Mouse (Mus musculus) stomach, embryonic 14.5 days (tissue): ENCODE measurements around the gene Nln. TPM values are rescaled to one million over a fixed set of nuclear protein-coding genes. Genes with fewer than 3 reads are reported as not detected.

Experiments used
- ATAC-seq: fragments of 200-750 bp; cut with Nextera tagmentation; 2 replicates; pipeline ENCODE4 v1.8.0; 2017; ENCODE audit warnings: low read depth, moderate TSS enrichment; ENCODE audit not compliant: insufficient number of reproducible peaks, insufficient read depth, low FRiP score
- H3K27ac ChIP-seq: fragments of 300-500 bp; sonication (generic); 2 replicates; pipeline ENCODE4 v1.5.1; 2014; ENCODE audit warnings: mild to moderate bottlenecking, low read length, moderate library complexity, mixed read lengths
- H3K27me3 ChIP-seq: fragments of 300-500 bp; sonication (generic); 2 replicates; pipeline ENCODE4 v1.6.1; 2014; ENCODE audit warnings: low read length, control low read depth, mixed read lengths; ENCODE audit not compliant: control insufficient read depth, insufficient read depth
- H3K36me3 ChIP-seq: fragments of 300-500 bp; sonication (generic); 2 replicates; pipeline ENCODE4 v1.6.1; 2014; ENCODE audit warnings: mild to moderate bottlenecking, control low read depth, low read length, moderate library complexity, mixed read lengths; ENCODE audit not compliant: control insufficient read depth, insufficient read depth
- H3K4me1 ChIP-seq: fragments of 300-500 bp; sonication (generic); 2 replicates; pipeline ENCODE4 v1.6.1; 2014; ENCODE audit warnings: low read length, control low read depth, mixed read lengths; ENCODE audit not compliant: control insufficient read depth, insufficient read depth
- H3K4me2 ChIP-seq: fragments of 300-500 bp; sonication (generic); replicated peaks from 2 replicates; pipeline ENCODE4 v1.6.1; 2014; ENCODE audit warnings: low read depth, low read length, control low read depth
- H3K4me3 ChIP-seq: fragments of 300-500 bp; sonication (generic); 2 replicates; pipeline ENCODE4 v1.5.1; 2014; ENCODE audit warnings: low read depth, low read length, control low read depth
- H3K9ac ChIP-seq: fragments of 300-500 bp; sonication (generic); replicated peaks from 2 replicates; pipeline ENCODE4 v1.6.1; 2014; ENCODE audit warnings: low read depth, mild to moderate bottlenecking, control low read depth, low read length, moderate library complexity, mixed read lengths
- H3K9me3 ChIP-seq: fragments of 300-500 bp; sonication (generic); 2 replicates; pipeline ENCODE4 v1.6.1; 2016; ENCODE audit warnings: low read depth, low read length, control low read depth; ENCODE audit not compliant: control insufficient read depth
- WGBS: fragments of 180-500 bp; shearing (Covaris S2); extraction: QIAGEN DNeasy Blood & Tissue Kit; methylation state at CpG from one replicate; pipeline ENCODE4 v1.1.7; 2014; 5-methylcytosine and 5-hydroxymethylcytosine counted together
- polyA plus RNA-seq: library from polyadenylated mRNA; unstranded; fragments of >200 nt; fragmentation: Nextera tagmentation; extraction: Ambion mirVana; gene quantifications from 2 replicates; pipeline ENCODE4 v1.2.1, GENCODE M21; 2014

Gene Nln
- polyA plus RNA-seq, 1 experiment from 2014 or later: 22.9 TPM

DNA sequence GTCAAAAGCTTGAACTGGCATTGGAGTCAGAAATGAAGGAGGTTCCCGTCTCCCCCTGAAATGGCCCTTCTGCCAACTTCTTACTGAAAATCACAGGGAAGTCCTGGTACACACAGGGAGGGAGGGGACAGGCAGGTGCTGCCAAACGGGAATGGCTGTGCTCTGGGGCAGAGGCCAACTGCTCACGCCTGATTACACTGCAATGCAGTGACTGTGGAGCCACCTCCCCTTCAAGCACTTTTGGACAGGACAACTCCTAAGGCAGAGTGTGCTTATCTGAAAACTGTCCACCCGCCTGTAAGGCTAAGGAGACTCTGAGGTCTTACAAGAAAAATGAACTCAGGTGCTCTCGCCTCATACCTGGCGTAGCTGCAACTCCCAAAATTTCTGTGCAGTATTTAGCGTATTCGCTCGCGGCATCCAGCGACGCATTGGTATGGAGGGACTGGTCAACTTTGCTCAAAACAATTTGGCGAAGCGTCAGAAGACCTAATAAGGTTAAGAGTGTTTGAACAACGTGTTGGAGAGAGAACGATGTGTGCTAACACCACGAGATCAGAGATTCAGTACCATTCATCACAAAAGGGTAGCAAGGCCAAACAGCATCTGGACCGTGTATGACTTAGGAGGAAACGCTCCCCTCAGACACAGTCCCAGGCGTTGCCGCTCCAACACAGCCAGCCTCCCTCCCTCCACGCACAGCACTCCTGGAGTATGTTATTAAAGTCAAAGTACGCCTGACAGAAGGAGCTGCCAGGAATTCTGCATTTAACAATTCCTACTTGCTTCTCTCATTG lies 72.7 kb downstream of the Nln start:
- no peak overlapping the region for H3K9ac ChIP-seq

GRCm38 (mm10) chr13:104035651-104036050 lies 73.8 kb downstream of the Nln start:
- ATAC-seq: no peak
- 77% methylated on average over 2 of the region's 2 CpGs for WGBS
- H3K27ac ChIP-seq: no peak overlapping the region
- H3K4me1 ChIP-seq: peaks cover 60% of the 10 kb centered on the region
- no peak overlapping the region for H3K9ac ChIP-seq
- no peak overlapping the region for H3K4me2 ChIP-seq
- H3K4me3 ChIP-seq: no peak overlapping the region
- H3K27me3 ChIP-seq: no peaks in the 10 kb centered on the region
- no peaks in the 10 kb centered on the region for H3K9me3 ChIP-seq
- H3K36me3 ChIP-seq: no peaks in the 10 kb centered on the region

More for the DNA sequence above, 72.7 kb downstream of the Nln start:
- H3K4me2 ChIP-seq: peak overlapping the region; percentile 24
- peaks cover 56% of the 10 kb centered on the region for H3K4me1 ChIP-seq
- peak; percentile 51 for ATAC-seq
- 41% methylated on average over 23 of the region's 23 CpGs for WGBS
- H3K27ac ChIP-seq: peak overlapping the region; percentile 89
- no peaks in the 10 kb centered on the region for H3K9me3 ChIP-seq
- no peaks in the 10 kb centered on the region for H3K36me3 ChIP-seq
- no peak overlapping the region for H3K4me3 ChIP-seq
- no peaks in the 10 kb centered on the region for H3K27me3 ChIP-seq

- Histone ChIP-seq H3K9me3 (no peaks in the 10 kb centered on the region), H3K36me3 (no peaks in the 10 kb centered on the region), H3K27me3 (no peaks in the 10 kb centered on the region), H3K4me3 (no peak overlapping the region), H3K4me1 (peaks cover 60% of the 10 kb centered on the region), H3K9ac (no peak overlapping the region), H3K27ac (no peak overlapping the region), H3K4me2 (no peak overlapping the region)
- ATAC-seq: no peak
- WGBS: 36% methylated on average over 6 of the region's 6 CpGs
Measured at GRCm38 (mm10) chr13:104034854-104035253, 74.6 kb downstream of the Nln start.

- Histone ChIP-seq H3K27ac (peak overlapping the region; percentile 85), H3K27me3 (no peaks in the 10 kb centered on the region), H3K4me1 (peaks cover 48% of the 10 kb centered on the region), H3K9me3 (no peaks in the 10 kb centered on the region), H3K4me2 (no peak overlapping the region), H3K9ac (no peak overlapping the region), H3K4me3 (no peak overlapping the region), H3K36me3 (no peaks in the 10 kb centered on the region)
- peak; percentile 6; the same call in 1 of the 2 replicates for ATAC-seq
- 20% methylated on average over 3 of the region's 3 CpGs for WGBS
Measured at GRCm38 (mm10) chr13:104032620-104033133, 76.7 kb downstream of the Nln start.

DNA sequence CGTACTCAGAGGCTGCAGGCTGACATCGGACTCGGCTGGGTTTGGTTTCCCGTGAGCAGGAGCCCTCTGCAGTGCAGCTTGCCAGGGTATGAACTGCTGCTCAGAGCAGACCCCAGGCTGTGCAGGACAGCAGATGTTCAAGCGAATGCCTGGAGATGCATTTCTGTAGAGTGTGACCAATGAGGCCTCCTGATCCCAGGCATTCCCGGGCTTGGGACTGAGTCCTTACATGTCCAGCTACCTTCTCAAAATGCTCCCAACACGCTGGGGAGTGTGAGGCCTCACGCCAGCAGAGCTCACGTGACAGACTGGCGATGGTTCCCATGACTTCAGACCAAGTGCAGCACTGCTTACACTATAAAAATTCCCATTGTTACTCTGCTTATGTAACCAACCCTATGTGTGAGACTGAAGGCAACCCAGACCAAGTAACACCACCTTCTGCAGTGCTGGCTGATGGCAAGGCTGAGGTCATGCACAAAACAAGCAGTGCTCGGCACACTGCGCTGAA lies 77.5 kb downstream of the Nln start:
- Histone ChIP-seq H3K4me3 (no peak overlapping the region), H3K9me3 (no peaks in the 10 kb centered on the region), H3K27ac (peak overlapping the region; percentile 85), H3K4me2 (no peak overlapping the region), H3K4me1 (peaks cover 43% of the 10 kb centered on the region), H3K27me3 (no peaks in the 10 kb centered on the region), H3K9ac (no peak overlapping the region), H3K36me3 (no peaks in the 10 kb centered on the region)
- WGBS: 36% methylated on average over 12 of the region's 12 CpGs
- peak; percentile 64 for ATAC-seq

DNA sequence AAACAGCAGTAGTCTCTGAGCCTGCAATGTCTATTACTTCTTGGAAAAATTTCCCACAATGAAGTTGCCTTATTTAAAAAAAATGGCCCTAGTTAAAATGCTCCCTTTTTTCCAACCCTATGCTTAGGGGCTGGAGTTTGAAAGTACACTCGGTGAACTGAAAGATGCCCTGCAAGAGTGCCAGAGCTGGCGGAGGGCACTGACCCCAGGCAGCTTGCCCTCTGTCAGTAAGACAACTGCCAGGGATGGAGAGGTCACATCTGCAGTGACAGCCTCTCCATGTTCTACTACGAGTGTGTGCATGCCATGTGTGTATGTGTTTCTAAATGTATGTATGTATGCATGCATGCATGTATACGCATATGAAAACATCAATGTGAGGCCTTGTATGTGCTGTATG lies 78.5 kb downstream of the Nln start:
- peaks cover 45% of the 10 kb centered on the region for H3K4me1 ChIP-seq
- no peaks in the 10 kb centered on the region for H3K36me3 ChIP-seq
- H3K4me3 ChIP-seq: no peak overlapping the region
- H3K27ac ChIP-seq: no peak overlapping the region
- no peak for ATAC-seq
- no peak overlapping the region for H3K4me2 ChIP-seq
- 86% methylated on average over 4 of the region's 4 CpGs for WGBS
- H3K27me3 ChIP-seq: no peaks in the 10 kb centered on the region
- H3K9ac ChIP-seq: no peak overlapping the region
- H3K9me3 ChIP-seq: no peaks in the 10 kb centered on the region

DNA sequence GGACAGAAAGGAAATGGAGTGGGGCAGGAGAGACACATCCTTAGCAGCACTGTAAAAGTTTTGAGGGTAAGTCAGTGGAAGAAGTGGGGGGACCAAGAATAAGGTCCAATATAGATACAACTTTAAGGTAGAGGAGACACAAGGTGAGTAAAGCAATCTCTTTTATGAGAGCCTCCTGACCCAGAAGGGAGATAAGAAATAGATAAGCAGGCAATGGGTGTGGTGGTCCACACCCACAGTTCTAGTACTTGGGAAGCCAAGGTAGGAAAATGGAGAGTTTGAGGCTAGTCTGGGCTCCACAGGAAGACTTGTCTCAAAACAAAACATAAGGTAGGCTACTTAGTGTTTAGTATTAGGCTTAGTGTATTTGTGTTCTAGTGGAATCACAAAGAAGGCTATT lies 79.9 kb downstream of the Nln start:
- Histone ChIP-seq H3K4me1 (peaks cover 38% of the 10 kb centered on the region), H3K4me2 (no peak overlapping the region), H3K36me3 (no peaks in the 10 kb centered on the region), H3K9me3 (no peaks in the 10 kb centered on the region), H3K27me3 (no peaks in the 10 kb centered on the region), H3K4me3 (no peak overlapping the region), H3K9ac (no peak overlapping the region), H3K27ac (no peak overlapping the region)
- ATAC-seq: no peak

DNA sequence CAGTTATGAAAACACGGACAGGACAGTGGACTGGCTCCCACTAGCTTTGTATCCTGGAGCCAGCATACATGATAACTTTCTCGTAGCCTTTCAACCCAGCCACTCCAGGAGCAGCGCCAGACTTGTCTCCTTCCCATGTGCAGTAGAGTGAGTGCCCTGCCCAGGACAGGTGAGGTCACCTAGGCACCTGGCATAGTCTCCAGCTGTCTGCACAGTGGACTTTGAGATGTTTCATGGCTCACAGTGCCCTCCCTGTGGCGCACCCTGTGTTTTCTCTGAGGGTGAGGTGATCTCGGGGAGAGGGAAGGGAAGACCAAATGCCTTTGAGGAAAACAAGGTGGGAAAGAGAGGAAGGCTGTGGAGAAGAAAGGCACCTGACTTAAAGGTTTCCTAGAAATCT lies 80.3 kb downstream of the Nln start:
- H3K27ac ChIP-seq: no peak overlapping the region
- H3K27me3 ChIP-seq: no peaks in the 10 kb centered on the region
- no peak overlapping the region for H3K4me2 ChIP-seq
- H3K36me3 ChIP-seq: no peaks in the 10 kb centered on the region
- no peak overlapping the region for H3K9ac ChIP-seq
- H3K9me3 ChIP-seq: no peaks in the 10 kb centered on the region
- ATAC-seq: no peak
- no peak overlapping the region for H3K4me3 ChIP-seq
- peaks cover 34% of the 10 kb centered on the region for H3K4me1 ChIP-seq
- 80% methylated on average over 5 of the region's 5 CpGs for WGBS
